Mouse (Mus musculus): ENCODE results near the gene Stard7. TPM values are rescaled to one million over a fixed set of nuclear protein-coding genes. Genes with fewer than 3 reads are reported as not detected.

The Stard7 gene
- polyA plus RNA-seq, 1 experiment from 2014 or later = 85.6 TPM

DNA sequence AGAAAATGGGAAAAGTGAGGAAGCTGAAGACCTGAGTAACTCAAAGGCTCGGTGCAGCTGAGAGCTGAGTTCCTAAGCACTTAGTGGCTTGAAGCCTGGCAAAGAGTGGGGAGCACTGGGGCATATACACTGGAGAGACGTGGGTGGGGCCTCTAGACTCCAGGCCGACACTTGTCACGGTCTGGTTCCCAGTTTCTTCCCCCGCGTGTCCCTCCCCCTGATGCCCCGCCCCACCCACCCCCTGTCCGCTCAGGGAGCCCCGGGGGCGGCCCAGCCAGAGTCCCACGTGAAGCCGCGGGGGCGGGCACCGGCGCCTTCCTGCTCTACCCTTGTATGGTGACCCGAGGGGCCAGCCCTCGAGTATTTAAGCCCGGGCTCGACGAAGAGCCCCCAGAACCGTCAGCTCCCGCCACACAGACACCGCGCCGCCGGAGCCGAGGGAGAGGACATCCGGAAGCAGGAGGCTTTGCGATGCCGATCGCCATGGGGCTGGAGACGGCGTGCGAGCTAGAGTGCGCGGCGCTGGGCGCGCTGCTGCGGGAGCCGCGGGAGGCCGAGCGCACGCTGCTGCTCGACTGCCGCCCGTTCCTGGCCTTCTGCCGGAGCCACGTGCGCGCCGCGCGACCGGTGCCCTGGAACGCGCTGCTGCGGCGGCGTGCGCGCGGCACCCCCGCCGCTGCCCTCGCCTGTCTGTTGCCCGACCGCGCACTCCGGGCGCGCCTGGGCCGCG is 65.9 kb downstream of the Stard7 start, which contains the start of gene Dusp2:
TSS of gene Dusp2 (plus strand) at position 393 of the 730 bp plus-strand sequence.
- peak; percentile 42 for DNase-seq (ENCODE audit: extremely low spot score, low spot score)
- under 1% methylated on average over 76 of the region's 76 CpGs for WGBS
- Histone ChIP-seq H3K36me3 (replicated peaks) (no peaks in the 10 kb centered on the region), H3K4me1 (peaks cover 34% of the 10 kb centered on the region), H3K27me3 (ENCODE audit: poor library complexity, severe bottlenecking) (peaks cover 59% of the 10 kb centered on the region), H3K4me3 (peak within 1 kb of the TSS; percentile 63), H3K9me3 (no peaks in the 10 kb centered on the region), H3K27ac (peak within 1 kb of the TSS; percentile 82)

DNA sequence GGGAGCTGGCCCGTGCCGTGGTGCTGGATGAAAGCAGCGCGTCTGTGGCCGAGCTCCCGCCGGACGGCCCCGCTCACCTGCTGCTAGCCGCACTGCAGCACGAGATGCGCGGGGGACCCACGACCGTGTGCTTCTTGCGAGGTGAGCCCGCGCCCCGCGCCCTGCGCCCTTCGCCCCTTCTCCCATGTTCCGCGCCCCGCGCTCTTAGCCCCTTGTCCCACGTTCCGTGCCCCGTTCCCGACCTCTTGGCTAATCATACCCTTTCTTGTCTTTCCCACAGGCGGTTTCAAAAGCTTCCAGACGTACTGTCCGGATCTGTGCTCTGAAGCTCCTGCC is 66.4 kb downstream of the Stard7 start:
- H3K9me3 ChIP-seq = no peaks in the 10 kb centered on the region
- WGBS = 6% methylated on average over 33 of the region's 33 CpGs
- peak overlapping the region; percentile 82 for H3K27ac ChIP-seq
- peak overlapping the region; percentile 63 for H3K4me3 ChIP-seq
- DNase-seq (ENCODE audit: extremely low spot score, low spot score) = no peak
- peaks cover 59% of the 10 kb centered on the region for H3K27me3 ChIP-seq (ENCODE audit: poor library complexity, severe bottlenecking)
- no peaks in the 10 kb centered on the region for H3K36me3 ChIP-seq (replicated peaks)
- H3K4me1 ChIP-seq = peaks cover 34% of the 10 kb centered on the region

DNA sequence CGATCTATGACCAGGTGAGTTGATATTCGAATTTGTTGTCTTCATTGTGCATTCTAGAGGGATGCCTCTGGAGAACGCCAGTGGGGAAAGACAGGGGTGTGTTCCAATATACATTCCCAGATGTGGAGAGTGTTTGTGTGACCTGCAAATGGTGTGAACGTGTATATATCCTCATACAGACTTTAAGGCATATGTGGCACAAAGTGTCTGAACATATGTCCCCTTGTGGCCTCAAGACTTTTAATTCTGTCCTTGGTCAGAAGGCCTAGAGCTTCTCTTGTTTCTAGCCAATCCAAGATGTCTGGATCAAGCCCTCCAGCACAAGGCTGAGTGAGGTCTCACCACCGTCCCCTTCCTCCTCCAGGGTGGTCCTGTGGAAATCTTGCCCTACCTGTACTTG is 66.9 kb downstream of the Stard7 start:
- DNase-seq (ENCODE audit: extremely low spot score, low spot score) = no peak
- 53% methylated on average over 5 of the region's 5 CpGs for WGBS
- Histone ChIP-seq H3K4me3 (peak overlapping the region; percentile 63), H3K27ac (no peak overlapping the region), H3K36me3 (replicated peaks) (no peaks in the 10 kb centered on the region), H3K27me3 (ENCODE audit: poor library complexity, severe bottlenecking) (peaks cover 59% of the 10 kb centered on the region), H3K9me3 (no peaks in the 10 kb centered on the region), H3K4me1 (peaks cover 34% of the 10 kb centered on the region)

DNA sequence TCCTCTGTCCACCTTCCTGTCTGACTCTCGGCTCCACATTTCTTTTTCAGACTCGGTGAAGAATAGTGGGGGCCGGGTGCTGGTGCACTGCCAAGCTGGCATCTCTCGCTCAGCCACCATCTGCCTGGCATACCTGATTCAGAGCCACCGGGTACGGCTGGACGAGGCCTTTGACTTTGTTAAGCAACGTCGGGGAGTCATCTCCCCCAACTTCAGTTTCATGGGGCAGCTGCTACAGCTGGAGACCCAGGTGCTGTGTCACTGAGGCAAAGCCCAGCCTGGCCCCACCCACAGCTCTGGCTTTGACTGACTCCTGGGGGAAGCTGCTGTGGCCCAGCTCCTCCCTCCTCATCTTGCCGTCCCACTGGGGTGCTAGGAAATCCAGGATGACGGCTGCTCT is 67.5 kb downstream of the Stard7 start:
- Histone ChIP-seq H3K27ac (no peak overlapping the region), H3K36me3 (replicated peaks) (no peaks in the 10 kb centered on the region), H3K4me1 (peaks cover 34% of the 10 kb centered on the region), H3K27me3 (ENCODE audit: poor library complexity, severe bottlenecking) (peaks cover 59% of the 10 kb centered on the region), H3K4me3 (peak overlapping the region; percentile 63), H3K9me3 (no peaks in the 10 kb centered on the region)
- 75% methylated on average over 11 of the region's 11 CpGs for WGBS
- no peak for DNase-seq (ENCODE audit: extremely low spot score, low spot score)

DNA sequence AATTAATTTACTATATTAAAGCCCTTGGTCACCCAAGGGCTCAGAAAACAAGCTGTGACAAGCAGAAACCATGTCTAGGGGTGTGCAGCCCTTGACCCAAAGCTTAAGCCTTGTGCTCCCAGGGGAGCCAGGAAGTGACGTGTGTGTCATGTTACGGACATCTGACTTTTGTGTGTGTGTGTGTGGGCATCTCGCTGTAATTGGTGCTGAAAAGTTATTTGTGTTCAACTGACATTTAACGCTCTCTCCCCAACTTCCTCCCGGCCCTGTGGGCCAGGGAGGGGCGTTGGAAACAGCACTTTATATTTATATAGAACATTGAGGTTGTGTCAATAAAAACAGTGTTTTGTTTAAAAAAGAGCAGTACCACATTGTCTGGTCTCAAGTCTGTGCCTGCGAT is 68.0 kb downstream of the Stard7 start:
- Histone ChIP-seq H3K4me1 (peaks cover 32% of the 10 kb centered on the region), H3K27me3 (ENCODE audit: poor library complexity, severe bottlenecking) (peaks cover 59% of the 10 kb centered on the region), H3K4me3 (0 out of 2 replicates have a peak overlapping the region, but pooled peaks have one; percentile 63), H3K27ac (no peak overlapping the region), H3K9me3 (no peaks in the 10 kb centered on the region), H3K36me3 (replicated peaks) (no peaks in the 10 kb centered on the region)
- DNase-seq (ENCODE audit: extremely low spot score, low spot score) = no peak
- WGBS = 84% methylated on average over 7 of the region's 7 CpGs

DNA sequence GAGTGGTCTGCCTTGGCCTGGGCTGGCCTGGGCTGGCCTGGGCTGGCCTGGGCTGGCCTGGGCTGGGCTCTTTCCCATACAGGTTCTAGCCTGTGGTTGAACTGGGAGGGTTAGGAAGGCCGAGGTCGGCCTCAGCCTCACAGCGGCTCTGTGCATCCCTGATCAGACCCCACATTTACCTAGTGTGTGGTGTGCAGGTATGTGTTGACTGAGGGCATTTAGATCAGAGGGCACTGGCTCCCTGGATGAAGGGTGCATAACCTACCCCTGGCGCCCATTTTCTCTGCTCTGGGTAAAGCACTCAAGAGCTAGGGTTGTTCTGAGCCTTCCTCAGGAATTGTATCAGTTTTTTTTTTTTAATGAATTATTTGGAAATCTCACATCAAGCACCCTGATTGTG is 68.4 kb downstream of the Stard7 start, which contains the start of gene Astl:
TSS of gene Astl (plus strand) at position 224 of the 400 bp plus-strand sequence.
- DNase-seq (ENCODE audit: extremely low spot score, low spot score) = no peak
- 82% methylated on average over 4 of the region's 4 CpGs for WGBS
- peak within 1 kb of the TSS; percentile 63 for H3K4me3 ChIP-seq
- H3K27ac ChIP-seq = no peak within 1 kb of the TSS
- H3K27me3 ChIP-seq (ENCODE audit: poor library complexity, severe bottlenecking) = peaks cover 59% of the 10 kb centered on the region
- no peaks in the 10 kb centered on the region for H3K36me3 ChIP-seq (replicated peaks)
- no peaks in the 10 kb centered on the region for H3K9me3 ChIP-seq
- peaks cover 28% of the 10 kb centered on the region for H3K4me1 ChIP-seq

DNA sequence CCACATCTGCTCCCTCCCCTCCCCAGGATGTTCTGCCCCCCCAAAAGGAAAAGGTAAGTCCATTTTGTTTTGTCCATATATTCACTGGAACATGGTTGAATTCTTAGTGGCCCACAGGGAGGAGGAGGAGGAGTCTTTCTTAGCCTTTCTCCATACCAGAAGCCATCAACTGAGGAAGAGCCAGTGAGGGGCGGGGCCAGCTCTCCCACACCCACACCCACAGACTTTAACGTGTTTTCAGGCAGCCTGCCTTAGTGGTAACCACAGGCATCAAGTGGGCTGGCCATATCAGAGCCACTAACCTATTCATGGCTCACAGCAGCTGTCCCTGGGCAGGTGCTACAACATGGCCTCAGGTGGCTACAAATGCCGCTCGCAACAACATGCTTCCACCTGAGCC is 68.8 kb downstream of the Stard7 start:
- peaks cover 58% of the 10 kb centered on the region for H3K27me3 ChIP-seq (ENCODE audit: poor library complexity, severe bottlenecking)
- no peak overlapping the region for H3K27ac ChIP-seq
- H3K9me3 ChIP-seq = no peaks in the 10 kb centered on the region
- peaks cover 25% of the 10 kb centered on the region for H3K4me1 ChIP-seq
- no peak for DNase-seq (ENCODE audit: extremely low spot score, low spot score)
- H3K36me3 ChIP-seq (replicated peaks) = no peaks in the 10 kb centered on the region
- 76% methylated on average over 4 of the region's 4 CpGs for WGBS
- H3K4me3 ChIP-seq = no peak overlapping the region

DNA sequence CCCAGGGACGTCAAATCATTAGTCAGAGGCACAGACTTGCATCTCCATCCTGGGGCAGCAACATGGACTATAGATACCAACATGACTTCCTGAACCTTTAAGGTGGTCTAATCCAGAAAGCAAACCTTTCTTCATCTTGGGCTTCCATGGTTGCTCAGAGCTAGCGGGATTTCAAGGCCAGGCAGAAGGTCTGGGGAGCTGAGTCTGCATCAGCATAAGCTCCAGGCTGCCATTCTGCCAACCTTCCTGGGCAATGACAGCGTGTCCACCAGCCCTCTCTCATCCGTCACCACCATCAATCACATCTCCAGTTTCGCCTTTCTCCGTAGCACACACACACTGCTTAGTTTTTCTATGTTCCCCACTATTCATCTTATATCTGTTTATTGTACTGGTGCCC is 69.2 kb downstream of the Stard7 start:
- no peak overlapping the region for H3K27ac ChIP-seq
- no peaks in the 10 kb centered on the region for H3K9me3 ChIP-seq
- H3K36me3 ChIP-seq (replicated peaks) = no peaks in the 10 kb centered on the region
- H3K4me3 ChIP-seq = no peak overlapping the region
- 91% methylated on average over 6 of the region's 6 CpGs for WGBS
- no peak for DNase-seq (ENCODE audit: extremely low spot score, low spot score)
- peaks cover 54% of the 10 kb centered on the region for H3K27me3 ChIP-seq (ENCODE audit: poor library complexity, severe bottlenecking)
- H3K4me1 ChIP-seq = peaks cover 22% of the 10 kb centered on the region

DNA sequence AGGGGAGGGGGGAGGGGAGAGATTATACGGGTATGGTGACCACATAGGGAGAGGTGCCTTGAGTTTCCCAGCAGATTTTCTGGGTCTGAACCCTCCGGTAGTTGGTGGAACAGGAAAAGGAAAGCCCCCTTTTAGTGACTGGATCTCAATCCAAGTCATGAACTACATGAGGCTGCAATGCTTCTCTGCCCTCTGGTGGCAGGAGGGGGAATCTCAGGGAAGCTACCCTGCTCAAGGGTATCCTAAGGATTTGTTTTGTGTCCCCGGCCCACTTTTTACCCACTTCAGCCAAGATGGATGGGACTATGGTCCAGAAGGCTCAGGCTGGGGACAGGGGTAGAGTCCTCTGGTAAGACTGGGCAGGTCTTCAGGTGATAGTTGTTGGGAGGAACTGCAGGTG is 71.1 kb downstream of the Stard7 start:
- no peaks in the 10 kb centered on the region for H3K9me3 ChIP-seq
- 27% methylated on average over 3 of the region's 3 CpGs for WGBS
- peaks cover 9% of the 10 kb centered on the region for H3K4me1 ChIP-seq
- peaks cover 35% of the 10 kb centered on the region for H3K27me3 ChIP-seq (ENCODE audit: poor library complexity, severe bottlenecking)
- no peaks in the 10 kb centered on the region for H3K36me3 ChIP-seq (replicated peaks)
- peak; percentile 52 for DNase-seq (ENCODE audit: extremely low spot score, low spot score)
- no peak overlapping the region for H3K4me3 ChIP-seq
- H3K27ac ChIP-seq = no peak overlapping the region

DNA sequence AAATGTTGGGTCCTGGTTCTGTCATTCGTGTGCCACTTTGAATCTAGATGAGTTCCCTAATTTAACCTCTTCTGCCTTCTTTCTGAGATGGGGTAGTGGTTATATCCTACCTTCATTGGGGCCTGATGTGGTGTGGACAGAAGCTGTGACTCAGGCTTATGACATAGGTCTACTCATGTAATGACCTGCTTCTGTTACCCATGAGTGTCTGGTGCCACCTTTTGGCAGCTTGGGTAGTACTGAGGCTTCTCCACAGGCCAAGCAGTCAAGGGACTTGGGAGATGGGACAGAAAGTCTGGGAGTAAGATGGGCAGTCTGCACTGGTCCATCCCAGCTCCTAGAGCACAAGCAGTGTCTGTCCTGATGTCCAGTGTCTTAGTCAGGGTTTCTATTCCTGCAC is 76.3 kb downstream of the Stard7 start:
- Histone ChIP-seq H3K4me1 (no peaks in the 10 kb centered on the region), H3K27me3 (ENCODE audit: poor library complexity, severe bottlenecking) (no peaks in the 10 kb centered on the region), H3K27ac (no peak overlapping the region), H3K9me3 (no peaks in the 10 kb centered on the region), H3K36me3 (replicated peaks) (no peaks in the 10 kb centered on the region), H3K4me3 (no peak overlapping the region)
- no peak for DNase-seq (ENCODE audit: extremely low spot score, low spot score)
- WGBS = 73% methylated on average over 1 of the region's 1 CpGs

DNA sequence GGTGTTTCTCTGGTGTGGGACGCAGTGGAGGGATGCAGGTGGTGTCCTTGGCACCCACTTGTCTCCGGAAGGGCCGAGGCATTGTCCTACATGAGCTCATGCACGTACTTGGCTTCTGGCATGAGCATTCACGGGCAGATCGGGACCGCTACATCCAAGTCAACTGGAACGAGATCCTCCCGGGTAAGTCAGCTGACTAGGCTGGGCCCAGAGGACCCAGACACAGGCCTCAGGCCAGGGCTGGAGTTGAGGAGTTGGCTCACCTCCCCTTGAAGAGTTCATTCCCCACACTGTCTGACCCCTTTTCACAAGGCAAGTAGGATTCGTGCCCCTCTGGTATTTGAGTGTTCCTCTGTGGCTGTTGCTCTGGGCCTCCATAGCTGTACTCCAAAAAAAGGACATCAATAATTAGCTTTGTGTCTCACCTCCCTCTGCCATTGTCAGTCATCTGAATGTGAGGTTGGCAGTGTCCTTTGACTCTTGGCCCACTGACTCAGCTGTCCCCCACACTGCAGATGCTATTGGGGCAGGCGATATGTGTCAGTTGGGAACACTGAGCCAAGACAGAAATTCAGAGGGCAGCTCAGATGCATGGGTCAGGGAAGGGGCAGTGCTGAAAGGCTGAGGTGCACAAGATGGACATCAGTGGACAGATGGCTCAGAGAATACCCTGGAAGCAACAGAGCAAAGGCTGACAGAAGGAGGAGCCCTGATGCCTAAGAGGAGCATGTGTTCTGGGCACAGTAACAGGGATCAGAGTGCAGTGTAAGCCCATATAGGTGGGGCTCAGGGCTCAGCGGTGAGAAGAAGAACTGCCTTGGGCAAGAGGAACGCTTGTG is 77.3 kb downstream of the Stard7 start:
- no peaks in the 10 kb centered on the region for H3K4me1 ChIP-seq
- no peaks in the 10 kb centered on the region for H3K27me3 ChIP-seq (ENCODE audit: poor library complexity, severe bottlenecking)
- no peak for DNase-seq (ENCODE audit: extremely low spot score, low spot score)
- H3K27ac ChIP-seq = no peak overlapping the region
- H3K9me3 ChIP-seq = no peaks in the 10 kb centered on the region
- 80% methylated on average over 13 of the region's 13 CpGs for WGBS
- no peak overlapping the region for H3K4me3 ChIP-seq
- no peaks in the 10 kb centered on the region for H3K36me3 ChIP-seq (replicated peaks)
